Mouse (Mus musculus) forebrain, embryonic 16.5 days (tissue): ENCODE data around the gene Patl2. TPM values are rescaled to one million over a fixed set of nuclear protein-coding genes. Genes with fewer than 3 reads are reported as not detected.
A peak's percentile ranks its signal among the peaks of the same experiment; 100 is the strongest.
"Not testable (repeated sequence)": the region's sequence is repeated elsewhere in the genome, so short reads cannot be mapped to it uniquely, and the experiment has no call there.

Experiments used
- ATAC-seq: fragments of 200-750 bp; cut with Nextera tagmentation; 2 replicates; pipeline ENCODE4 v1.8.0; 2017; ENCODE audit warnings: mild to moderate bottlenecking, moderate library complexity
- H3K27ac ChIP-seq: fragments of 300-500 bp; sonication (generic); 2 replicates; pipeline ENCODE4 v1.5.1; 2014; ENCODE audit warnings: low read length, control low read depth
- H3K27me3 ChIP-seq: fragments of 300-500 bp; sonication (generic); replicated peaks from 2 replicates; pipeline ENCODE4 v1.6.1; 2014; ENCODE audit warnings: low read length; ENCODE audit not compliant: control insufficient read depth, insufficient read depth
- H3K36me3 ChIP-seq: fragments of 300-500 bp; sonication (generic); 2 replicates; pipeline ENCODE4 v1.6.1; 2014; ENCODE audit not compliant: control insufficient read depth, insufficient read depth
- H3K4me1 ChIP-seq: fragments of 300-500 bp; sonication (generic); replicated peaks from 2 replicates; pipeline ENCODE4 v1.6.1; 2014; ENCODE audit warnings: low read length; ENCODE audit not compliant: control insufficient read depth, insufficient read depth
- H3K4me2 ChIP-seq: fragments of 300-500 bp; sonication (generic); 2 replicates; pipeline ENCODE4 v1.6.1; 2014; ENCODE audit warnings: mild to moderate bottlenecking, low read length, control low read depth
- H3K4me3 ChIP-seq: fragments of 300-500 bp; sonication (generic); replicated peaks from 2 replicates; pipeline ENCODE4 v1.5.1; 2014; ENCODE audit warnings: mild to moderate bottlenecking, low read length, control low read depth
- H3K9ac ChIP-seq: fragments of 300-500 bp; sonication (generic); replicated peaks from 2 replicates; pipeline ENCODE4 v1.6.1; 2014; ENCODE audit warnings: low read depth, low read length, control low read depth
- H3K9me3 ChIP-seq: fragments of 300-500 bp; sonication (generic); 2 replicates; pipeline ENCODE4 v1.6.1; 2016; ENCODE audit warnings: low read length; ENCODE audit not compliant: control insufficient read depth
- WGBS: fragments of 180-500 bp; shearing (Covaris S2); extraction: QIAGEN DNeasy Blood & Tissue Kit; methylation state at CpG from one replicate; pipeline ENCODE4 v1.1.7; 2014; 5-methylcytosine and 5-hydroxymethylcytosine counted together
- polyA plus RNA-seq: library from polyadenylated mRNA; unstranded; fragments of >200 nt; fragmentation: Nextera tagmentation; extraction: Ambion mirVana; gene quantifications from 2 replicates; pipeline ENCODE4 v1.2.1, GENCODE M21; 2015

Gene Patl2
- polyA plus RNA-seq, 1 experiment from 2014 or later: not detected

DNA sequence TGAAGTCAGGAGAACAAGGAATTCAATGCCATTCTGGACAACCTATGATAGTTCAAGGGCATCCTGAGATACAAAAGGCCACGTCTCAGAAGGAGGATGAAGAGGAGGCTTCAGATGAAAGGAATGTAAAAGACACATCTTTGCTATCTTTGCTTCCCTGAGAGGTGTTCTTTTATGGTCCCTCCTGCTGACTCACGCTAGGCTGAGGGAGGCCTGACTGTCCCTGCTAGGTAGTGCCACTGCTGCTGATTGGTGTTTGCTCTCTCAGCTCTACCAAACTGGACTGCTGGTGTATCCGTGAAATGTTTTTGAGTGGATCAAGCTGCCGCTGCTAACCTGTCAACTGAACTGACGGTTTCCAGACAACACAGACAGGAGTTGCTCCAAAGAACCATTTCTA is 35.8 kb upstream of the Patl2 start:
- no peak for ATAC-seq
- Histone ChIP-seq H3K4me2 (no peak overlapping the region), H3K36me3 (no peaks in the 10 kb centered on the region), H3K4me3 (no peak overlapping the region), H3K9ac (no peak overlapping the region), H3K9me3 (no peaks in the 10 kb centered on the region), H3K27ac (no peak overlapping the region), H3K4me1 (no peaks in the 10 kb centered on the region), H3K27me3 (no peaks in the 10 kb centered on the region)
- 69% methylated on average over 5 of the region's 5 CpGs for WGBS

DNA sequence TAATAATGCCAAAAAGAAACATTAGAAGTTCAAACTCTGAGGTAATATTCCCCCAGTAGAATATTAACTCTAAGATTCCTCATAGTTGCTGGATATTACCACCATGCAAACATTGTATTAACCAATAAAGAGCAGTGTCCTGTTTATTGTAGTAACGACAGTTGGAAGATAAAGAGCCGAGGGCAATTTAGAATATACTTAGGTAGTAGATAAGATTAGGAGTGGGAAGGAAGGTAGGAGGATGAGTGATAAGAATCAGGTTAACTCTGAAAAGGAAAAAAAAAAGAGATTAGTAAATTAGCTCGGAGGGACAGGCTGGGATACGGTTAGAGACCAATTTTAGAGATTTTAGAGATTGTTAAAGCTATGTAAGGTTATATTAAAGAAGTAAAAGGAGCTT is 35.4 kb upstream of the Patl2 start:
- Histone ChIP-seq H3K9ac (no peak overlapping the region), H3K4me3 (no peak overlapping the region), H3K36me3 (no peaks in the 10 kb centered on the region), H3K9me3 (no peaks in the 10 kb centered on the region), H3K4me1 (no peaks in the 10 kb centered on the region), H3K27ac (no peak overlapping the region), H3K27me3 (no peaks in the 10 kb centered on the region), H3K4me2 (no peak overlapping the region)
- WGBS: 89% methylated on average over 4 of the region's 4 CpGs
- ATAC-seq: no peak

DNA sequence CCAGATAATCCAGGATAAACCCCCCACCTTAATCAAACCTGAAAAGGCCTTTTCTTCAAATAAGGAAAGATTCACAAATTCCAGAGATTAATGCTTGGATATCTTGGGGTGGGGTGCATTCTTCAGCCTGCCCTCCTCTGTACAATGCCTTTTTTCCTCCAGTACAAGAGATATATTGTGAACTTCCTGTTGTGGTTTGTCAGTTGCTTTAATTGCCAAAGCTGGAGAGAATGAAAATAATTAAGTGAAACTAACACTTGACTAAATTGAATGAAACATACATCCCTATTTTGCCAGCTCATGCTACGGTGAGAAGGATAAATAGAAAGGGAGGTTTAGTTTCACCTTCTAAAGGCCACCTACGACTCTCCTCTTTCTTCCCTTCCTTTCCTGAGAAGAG is 32.2 kb upstream of the Patl2 start:
- H3K4me1 ChIP-seq: no peaks in the 10 kb centered on the region
- no peak for ATAC-seq
- H3K9me3 ChIP-seq: no peaks in the 10 kb centered on the region
- no peaks in the 10 kb centered on the region for H3K27me3 ChIP-seq
- H3K4me3 ChIP-seq: no peak overlapping the region
- no peak overlapping the region for H3K27ac ChIP-seq
- H3K4me2 ChIP-seq: no peak overlapping the region
- no peaks in the 10 kb centered on the region for H3K36me3 ChIP-seq
- WGBS: 54% methylated on average over 2 of the region's 2 CpGs
- H3K9ac ChIP-seq: no peak overlapping the region

GRCm38 (mm10) chr2:122217075-122217474 is 31.1 kb upstream of the Patl2 start:
- not testable (repeated sequence) for H3K27ac ChIP-seq, H3K9me3 ChIP-seq, H3K9ac ChIP-seq, H3K4me1 ChIP-seq, ATAC-seq, H3K4me2 ChIP-seq, H3K27me3 ChIP-seq, H3K36me3 ChIP-seq, H3K4me3 ChIP-seq
- 97% methylated on average over 4 of the region's 4 CpGs for WGBS

GRCm38 (mm10) chr2:122210534-122211228 is 24.7 kb upstream of the Patl2 start:
- Histone ChIP-seq H3K36me3 (no peaks in the 10 kb centered on the region), H3K4me3 (no peak overlapping the region), H3K27ac (no peak overlapping the region), H3K4me1 (no peaks in the 10 kb centered on the region), H3K4me2 (no peak overlapping the region), H3K9ac (no peak overlapping the region), H3K9me3 (no peaks in the 10 kb centered on the region), H3K27me3 (no peaks in the 10 kb centered on the region)
- 45% methylated on average over 3 of the region's 3 CpGs for WGBS
- ATAC-seq: no peak

GRCm38 (mm10) chr2:122206440-122207107 is 20.6 kb upstream of the Patl2 start:
- no peak overlapping the region for H3K4me3 ChIP-seq
- H3K36me3 ChIP-seq: no peaks in the 10 kb centered on the region
- no peak overlapping the region for H3K27ac ChIP-seq
- no peak overlapping the region for H3K4me2 ChIP-seq
- H3K27me3 ChIP-seq: no peaks in the 10 kb centered on the region
- no peaks in the 10 kb centered on the region for H3K4me1 ChIP-seq
- no peak overlapping the region for H3K9ac ChIP-seq
- ATAC-seq: no peak
- H3K9me3 ChIP-seq: no peaks in the 10 kb centered on the region
- WGBS: 80% methylated on average over 2 of the region's 2 CpGs

- Histone ChIP-seq H3K27ac (no peak overlapping the region), H3K4me2 (no peak overlapping the region), H3K36me3 (no peaks in the 10 kb centered on the region), H3K4me3 (no peak overlapping the region), H3K27me3 (no peaks in the 10 kb centered on the region), H3K9ac (no peak overlapping the region), H3K4me1 (no peaks in the 10 kb centered on the region), H3K9me3 (no peaks in the 10 kb centered on the region)
- 81% methylated on average over 1 of the region's 1 CpGs for WGBS
- ATAC-seq: no peak
Measured at GRCm38 (mm10) chr2:122201501-122201900, 15.5 kb upstream of the Patl2 start.

DNA sequence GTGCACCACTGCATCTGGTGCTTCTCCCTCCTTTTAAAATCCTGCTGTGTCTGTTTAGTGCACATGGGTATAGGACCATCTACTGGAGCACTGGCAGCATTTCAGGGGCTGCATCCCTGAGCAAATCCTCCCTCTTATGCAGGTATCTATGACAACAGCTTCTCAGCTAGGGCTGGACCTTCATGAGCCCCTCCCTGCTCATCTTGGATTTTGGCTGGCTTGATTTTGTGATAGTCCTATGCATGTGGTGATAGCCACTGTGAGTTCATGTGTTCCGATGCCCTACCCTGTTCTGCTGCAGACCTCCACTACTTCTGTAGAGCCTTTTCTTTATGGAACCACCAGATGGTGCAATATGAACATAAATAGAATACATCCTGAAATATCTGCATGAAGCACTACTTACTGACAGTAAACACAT is 8.5 kb upstream of the Patl2 start:
- no peak overlapping the region for H3K27ac ChIP-seq
- H3K4me1 ChIP-seq: no peaks in the 10 kb centered on the region
- H3K4me3 ChIP-seq: no peak overlapping the region
- ATAC-seq: peak; percentile 66
- no peak overlapping the region for H3K9ac ChIP-seq
- H3K27me3 ChIP-seq: no peaks in the 10 kb centered on the region
- WGBS: 48% methylated on average over 1 of the region's 1 CpGs
- no peaks in the 10 kb centered on the region for H3K36me3 ChIP-seq
- no peaks in the 10 kb centered on the region for H3K9me3 ChIP-seq
- H3K4me2 ChIP-seq: no peak overlapping the region

DNA sequence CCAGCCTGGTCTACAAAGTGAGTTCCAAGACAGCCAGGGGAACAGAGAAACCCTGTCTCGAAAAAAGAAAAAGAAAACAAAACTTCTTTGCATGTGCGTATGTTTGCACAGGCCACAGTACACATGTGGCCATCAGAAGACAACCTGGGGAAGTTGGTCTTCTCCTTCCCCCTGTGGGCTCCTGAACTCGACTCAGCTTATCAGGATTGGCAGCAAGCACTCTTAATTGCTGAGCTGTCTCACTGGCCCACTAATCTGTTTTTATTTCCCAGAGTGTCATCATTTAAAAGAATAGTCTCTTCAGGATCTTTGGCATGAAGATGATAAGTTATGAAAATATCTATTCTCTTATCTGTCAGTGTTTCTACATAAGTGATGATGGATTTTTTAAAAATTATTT is 5.9 kb upstream of the Patl2 start:
- H3K36me3 ChIP-seq: no peaks in the 10 kb centered on the region
- H3K27ac ChIP-seq: no peak overlapping the region
- 80% methylated on average over 3 of the region's 3 CpGs for WGBS
- H3K4me2 ChIP-seq: no peak overlapping the region
- no peaks in the 10 kb centered on the region for H3K4me1 ChIP-seq
- H3K9ac ChIP-seq: no peak overlapping the region
- ATAC-seq: no peak
- no peaks in the 10 kb centered on the region for H3K9me3 ChIP-seq
- no peak overlapping the region for H3K4me3 ChIP-seq
- H3K27me3 ChIP-seq: no peaks in the 10 kb centered on the region
